Mouse (Mus musculus) stomach, embryonic 16.5 days (tissue): ENCODE measurements at regions not wholly inside any gene's neighbourhood (a gene's known extent, or its start where the extent isn't known, plus 50 kb on each side); places are given as distances from the start of the nearest gene placed in this dataset.

Experiments used
- ATAC-seq: fragments of 200-750 bp; cut with Nextera tagmentation; 2 replicates; pipeline ENCODE4 v1.8.0; 2017; ENCODE audit warnings: moderate number of reproducible peaks, moderate TSS enrichment; ENCODE audit not compliant: insufficient read depth, low FRiP score
- H3K27ac ChIP-seq: fragments of 300-500 bp; sonication (generic); 2 replicates; pipeline ENCODE4 v1.5.1; 2014; ENCODE audit warnings: low read length
- H3K27me3 ChIP-seq: fragments of 300-500 bp; sonication (generic); 2 replicates; pipeline ENCODE4 v1.6.1; 2014; ENCODE audit warnings: low read length, control low read depth, mixed read lengths; ENCODE audit not compliant: control insufficient read depth, insufficient read depth
- H3K36me3 ChIP-seq: fragments of 300-500 bp; sonication (generic); 2 replicates; pipeline ENCODE4 v1.6.1; 2014; ENCODE audit warnings: low read length; ENCODE audit not compliant: control insufficient read depth, insufficient read depth
- H3K4me1 ChIP-seq: fragments of 300-500 bp; sonication (generic); 2 replicates; pipeline ENCODE4 v1.6.1; 2014; ENCODE audit warnings: low read length, control low read depth, mixed read lengths; ENCODE audit not compliant: control insufficient read depth, insufficient read depth
- H3K4me2 ChIP-seq: fragments of 300-500 bp; sonication (generic); 2 replicates; pipeline ENCODE4 v1.6.1; 2014; ENCODE audit warnings: low read depth, low read length, mixed read lengths
- H3K4me3 ChIP-seq: fragments of 300-500 bp; sonication (generic); replicated peaks from 2 replicates; pipeline ENCODE4 v1.5.1; 2014; ENCODE audit warnings: mild to moderate bottlenecking, low read length
- H3K9ac ChIP-seq: fragments of 300-500 bp; sonication (generic); 2 replicates; pipeline ENCODE4 v1.6.1; 2014; ENCODE audit warnings: low read length
- H3K9me3 ChIP-seq: fragments of 300-500 bp; sonication (generic); replicated peaks from 2 replicates; pipeline ENCODE4 v1.6.1; 2016; ENCODE audit warnings: low read length, control low read depth; ENCODE audit not compliant: control insufficient read depth
- WGBS: fragments of 180-500 bp; shearing (Covaris S2); extraction: QIAGEN DNeasy Blood & Tissue Kit; methylation state at CpG from one replicate; pipeline ENCODE4 v1.1.7; 2014; 5-methylcytosine and 5-hydroxymethylcytosine counted together

DNA sequence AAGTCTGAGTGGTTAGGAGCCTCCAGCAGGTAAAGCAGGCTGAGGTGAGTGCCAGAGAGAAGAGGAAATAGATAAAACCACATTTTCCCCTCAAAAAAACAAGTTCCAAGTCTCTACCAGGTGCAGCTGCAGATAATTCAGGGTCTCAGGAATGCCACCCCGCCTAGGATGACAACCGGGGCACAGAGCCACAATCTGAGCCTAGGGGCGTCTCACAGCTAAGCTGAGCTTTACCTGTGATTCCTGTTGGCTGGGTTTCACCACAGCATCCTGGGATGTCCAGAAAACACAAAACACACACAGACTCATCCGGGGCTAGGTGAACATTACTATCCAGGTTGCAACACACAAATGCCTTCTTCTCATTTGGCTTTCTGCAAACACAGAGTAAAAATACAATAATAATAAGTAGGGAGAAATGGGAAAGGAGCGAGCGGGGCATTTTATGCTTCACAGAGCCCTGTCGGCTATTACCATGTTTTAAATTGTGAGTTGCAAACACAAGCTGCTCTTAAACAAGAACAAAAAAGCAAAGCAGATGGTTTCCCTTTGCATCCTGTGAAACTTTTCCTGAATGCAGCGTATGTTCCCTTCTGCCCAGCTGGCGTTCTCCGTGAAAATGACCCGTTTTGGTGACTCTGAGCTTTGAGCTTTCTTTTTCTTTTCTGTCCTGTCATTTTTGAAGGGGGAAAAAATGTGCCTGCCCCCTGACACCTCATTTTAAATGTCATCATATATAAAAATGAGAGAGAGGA lies 330.3 kb downstream of the Cbln4 start:
- Histone ChIP-seq H3K27me3 (no peaks in the 10 kb centered on the region), H3K9me3 (no peaks in the 10 kb centered on the region), H3K4me2 (no peak overlapping the region), H3K9ac (no peak overlapping the region), H3K4me1 (no peaks in the 10 kb centered on the region), H3K27ac (no peak overlapping the region), H3K36me3 (no peaks in the 10 kb centered on the region), H3K4me3 (no peak overlapping the region)
- 66% methylated on average over 11 of the region's 11 CpGs for WGBS
- no peak for ATAC-seq

DNA sequence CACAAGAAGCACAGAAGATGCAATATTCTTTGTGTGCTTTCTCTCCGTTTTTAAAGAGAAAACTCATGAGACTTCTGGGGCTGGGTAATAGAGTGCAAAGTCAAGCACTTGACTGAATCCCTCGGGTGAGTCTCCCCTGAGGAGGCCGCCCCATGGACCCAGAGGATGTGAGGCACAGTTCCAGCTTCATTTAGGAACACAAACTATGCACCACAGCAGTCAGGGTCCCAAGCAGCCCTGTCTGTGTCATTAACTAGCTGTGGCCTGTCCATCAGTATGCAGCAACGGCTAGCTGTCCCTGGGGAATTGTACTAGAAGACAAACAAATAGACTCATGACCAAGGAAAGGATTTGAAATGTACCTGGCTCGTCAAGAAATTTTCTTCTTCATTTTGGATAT lies 349.7 kb downstream of the Cbln4 start:
- WGBS, result 80% methylated on average over 5 of the region's 5 CpGs
- Histone ChIP-seq H3K4me1 (no peaks in the 10 kb centered on the region), H3K9ac (no peak overlapping the region), H3K27ac (no peak overlapping the region), H3K27me3 (no peaks in the 10 kb centered on the region), H3K36me3 (no peaks in the 10 kb centered on the region), H3K4me2 (no peak overlapping the region), H3K9me3 (no peaks in the 10 kb centered on the region), H3K4me3 (no peak overlapping the region)
- no peak for ATAC-seq

DNA sequence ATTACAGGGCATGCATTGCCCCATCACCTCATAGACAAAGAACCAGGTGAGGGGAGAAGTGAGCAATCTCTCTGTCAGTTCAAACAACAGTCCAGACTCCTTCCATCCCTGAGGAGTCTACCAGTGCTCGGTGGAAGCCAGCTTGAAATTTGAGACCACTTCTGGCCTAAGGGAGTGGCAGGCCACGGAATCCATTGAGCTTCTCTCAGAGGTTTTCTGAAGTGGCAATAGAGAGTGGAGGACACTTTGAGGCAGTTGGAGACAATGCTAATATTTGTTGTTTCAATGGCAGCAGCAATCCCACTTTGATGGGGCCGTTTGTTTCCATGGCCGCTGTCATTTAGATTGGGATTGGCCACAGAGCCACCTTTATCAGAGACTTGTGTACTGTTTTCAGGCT lies 352.5 kb downstream of the Cbln4 start:
- no peak overlapping the region for H3K9ac ChIP-seq
- ATAC-seq, result no peak
- no peaks in the 10 kb centered on the region for H3K4me1 ChIP-seq
- no peaks in the 10 kb centered on the region for H3K36me3 ChIP-seq
- H3K27me3 ChIP-seq, result no peaks in the 10 kb centered on the region
- H3K27ac ChIP-seq, result no peak overlapping the region
- H3K9me3 ChIP-seq, result no peaks in the 10 kb centered on the region
- H3K4me3 ChIP-seq, result no peak overlapping the region
- WGBS, result 29% methylated on average over 4 of the region's 4 CpGs
- H3K4me2 ChIP-seq, result no peak overlapping the region

DNA sequence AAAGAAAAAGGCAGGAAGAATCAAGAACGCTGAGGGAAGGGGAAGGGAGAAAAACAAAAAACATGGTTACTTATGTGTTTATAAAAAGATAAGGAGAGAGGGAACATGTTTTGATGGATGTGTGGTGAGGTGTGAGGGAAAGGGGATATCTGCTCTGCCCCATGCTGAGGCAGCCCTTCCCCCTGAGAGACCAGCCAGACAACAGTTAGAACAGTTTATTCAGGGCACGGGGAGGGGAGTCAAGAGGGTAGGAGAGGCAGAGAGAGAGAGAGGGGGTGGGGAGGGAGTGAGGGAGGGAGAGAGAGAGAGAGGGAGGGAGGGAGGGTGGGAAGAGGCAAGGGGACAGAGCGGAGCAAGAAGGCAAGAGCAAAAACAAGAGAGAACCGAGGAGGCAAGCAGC lies 354.2 kb downstream of the Cbln4 start:
- Histone ChIP-seq H3K4me2 (no peak overlapping the region), H3K36me3 (no peaks in the 10 kb centered on the region), H3K4me3 (no peak overlapping the region), H3K9me3 (no peaks in the 10 kb centered on the region), H3K4me1 (no peaks in the 10 kb centered on the region), H3K9ac (no peak overlapping the region), H3K27me3 (no peaks in the 10 kb centered on the region), H3K27ac (no peak overlapping the region)
- no peak for ATAC-seq
- WGBS, result 29% methylated on average over 4 of the region's 4 CpGs

DNA sequence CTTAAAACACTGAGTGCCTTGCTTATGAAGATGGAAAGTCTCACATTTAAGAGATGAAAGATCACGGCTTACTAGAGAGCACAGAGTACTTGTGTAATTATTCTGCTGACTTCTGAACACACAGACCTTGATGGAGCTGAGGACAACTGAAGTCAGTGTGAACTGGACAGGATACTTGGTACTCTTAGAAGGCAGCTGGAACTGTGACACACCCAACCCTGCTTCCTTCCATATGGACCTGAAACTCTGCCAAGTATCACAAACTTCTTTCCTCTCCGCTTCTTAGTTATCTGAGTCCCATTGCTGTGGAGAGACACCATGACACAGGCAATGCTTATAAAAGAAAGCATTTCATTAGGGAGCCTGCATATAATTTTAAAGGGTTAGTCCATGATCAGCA lies 365.3 kb downstream of the Cbln4 start:
- no peak for ATAC-seq
- WGBS, result 53% methylated on average over 2 of the region's 2 CpGs
- Histone ChIP-seq H3K9me3 (no peaks in the 10 kb centered on the region), H3K4me3 (no peak overlapping the region), H3K36me3 (no peaks in the 10 kb centered on the region), H3K27ac (no peak overlapping the region), H3K4me1 (0 out of 2 replicates have a peak, but pooled peaks cover 6% of the 10 kb centered on the region), H3K4me2 (no peak overlapping the region), H3K27me3 (no peaks in the 10 kb centered on the region), H3K9ac (no peak overlapping the region)

DNA sequence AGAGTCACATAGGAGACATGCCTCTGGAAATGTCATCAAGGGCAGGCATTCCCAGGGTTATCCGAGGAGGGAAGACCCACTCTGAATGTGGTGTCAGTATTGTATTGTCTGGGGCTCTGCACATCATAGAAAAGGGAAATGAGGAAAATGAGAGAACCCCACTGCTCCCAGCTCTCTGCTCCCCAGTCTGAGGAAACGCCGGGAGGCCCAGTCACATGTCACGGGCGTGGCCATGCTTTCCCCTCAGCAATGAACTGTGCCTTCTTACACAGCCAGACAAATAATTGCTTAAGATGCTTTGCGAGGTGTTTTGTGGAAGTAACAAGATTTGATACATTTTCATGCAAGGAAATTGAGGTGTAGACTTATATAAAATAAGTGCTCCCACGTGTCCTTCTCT lies 366.1 kb downstream of the Cbln4 start:
- no peak overlapping the region for H3K9ac ChIP-seq
- H3K4me3 ChIP-seq, result no peak overlapping the region
- no peak for ATAC-seq
- no peaks in the 10 kb centered on the region for H3K36me3 ChIP-seq
- WGBS, result 76% methylated on average over 7 of the region's 7 CpGs
- no peaks in the 10 kb centered on the region for H3K9me3 ChIP-seq
- no peak overlapping the region for H3K27ac ChIP-seq
- no peaks in the 10 kb centered on the region for H3K27me3 ChIP-seq
- H3K4me2 ChIP-seq, result no peak overlapping the region
- H3K4me1 ChIP-seq, result 0 out of 2 replicates have a peak, but pooled peaks cover 6% of the 10 kb centered on the region

DNA sequence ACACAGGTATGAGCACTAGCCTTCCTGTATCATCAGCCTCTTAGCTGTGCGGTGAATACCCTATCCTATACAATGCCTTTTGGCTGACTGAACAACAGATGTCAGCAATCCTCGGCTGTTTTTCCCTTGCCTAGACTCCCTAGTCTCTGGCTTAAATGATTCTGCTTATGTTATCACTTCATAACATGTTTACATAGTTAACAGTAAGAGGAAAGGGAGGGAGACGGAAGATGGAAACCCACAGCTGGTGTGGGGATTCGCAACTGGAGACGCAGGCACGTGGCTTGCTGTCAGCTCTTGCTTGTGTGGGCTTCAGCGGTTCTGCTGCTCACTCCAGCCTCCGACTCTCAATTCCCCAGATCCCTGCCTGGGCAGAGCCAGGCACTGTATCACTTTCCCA lies 367.2 kb downstream of the Cbln4 start:
- WGBS, result 31% methylated on average over 8 of the region's 8 CpGs
- H3K9ac ChIP-seq, result no peak overlapping the region
- no peak overlapping the region for H3K4me3 ChIP-seq
- no peaks in the 10 kb centered on the region for H3K27me3 ChIP-seq
- H3K4me1 ChIP-seq, result 0 out of 2 replicates have a peak, but pooled peaks cover 6% of the 10 kb centered on the region
- no peaks in the 10 kb centered on the region for H3K9me3 ChIP-seq
- peak; percentile 64 for ATAC-seq
- H3K4me2 ChIP-seq, result no peak overlapping the region
- no peak overlapping the region for H3K27ac ChIP-seq
- H3K36me3 ChIP-seq, result no peaks in the 10 kb centered on the region

DNA sequence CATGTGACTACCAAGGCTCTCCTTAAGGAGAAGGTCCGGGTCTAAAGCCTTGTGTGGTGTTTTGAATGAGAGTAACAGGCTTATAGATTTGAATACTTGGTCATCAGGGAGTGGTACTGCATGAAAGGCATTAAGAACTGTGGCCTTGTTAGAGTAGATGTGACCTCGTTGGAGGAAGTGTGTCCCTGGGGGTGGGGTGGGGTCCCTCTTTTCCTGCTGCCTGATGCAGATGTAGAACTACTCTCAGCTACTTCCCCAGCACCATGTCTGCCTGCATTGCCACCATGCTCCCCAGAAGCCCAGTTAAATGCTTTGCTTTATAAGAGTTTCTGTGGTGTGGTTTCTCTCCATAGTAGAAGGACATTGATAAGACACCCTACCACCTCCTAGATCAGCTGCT lies 367.9 kb downstream of the Cbln4 start:
- no peak for ATAC-seq
- Histone ChIP-seq H3K27me3 (no peaks in the 10 kb centered on the region), H3K4me3 (no peak overlapping the region), H3K9me3 (no peaks in the 10 kb centered on the region), H3K36me3 (no peaks in the 10 kb centered on the region), H3K27ac (no peak overlapping the region), H3K4me1 (0 out of 2 replicates have a peak, but pooled peaks cover 6% of the 10 kb centered on the region), H3K9ac (no peak overlapping the region), H3K4me2 (no peak overlapping the region)
- 69% methylated on average over 2 of the region's 2 CpGs for WGBS

DNA sequence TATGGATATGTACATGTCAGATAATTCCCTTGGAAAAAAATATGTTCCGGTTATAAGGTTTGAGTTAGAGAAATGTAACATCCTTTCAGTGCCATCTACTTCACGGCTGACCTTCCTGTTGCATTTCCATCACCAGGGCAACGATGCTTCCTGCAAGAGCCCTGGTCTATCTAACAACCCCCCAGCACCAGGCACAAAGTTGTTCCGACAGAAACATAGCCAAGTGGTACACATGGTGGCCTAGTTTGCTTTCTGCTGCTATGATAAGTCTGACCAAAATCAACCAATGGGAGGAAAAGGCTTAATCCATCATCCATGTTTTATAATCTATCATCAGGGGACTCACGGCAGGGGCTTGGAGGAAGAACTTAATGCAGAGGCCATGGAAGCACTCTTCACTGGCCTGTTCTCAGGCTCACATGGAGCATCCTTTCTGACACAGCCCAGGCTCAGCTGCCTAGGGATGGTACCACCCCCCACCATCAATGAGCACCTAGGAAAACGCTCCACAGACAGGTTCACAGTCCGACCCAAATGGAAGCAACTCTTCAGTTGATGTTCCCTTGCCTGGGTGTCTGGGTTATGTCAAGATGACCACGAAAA lies 372.2 kb downstream of the Cbln4 start:
- Histone ChIP-seq H3K27ac (no peak overlapping the region), H3K9me3 (no peaks in the 10 kb centered on the region), H3K4me2 (no peak overlapping the region), H3K27me3 (no peaks in the 10 kb centered on the region), H3K4me1 (0 out of 2 replicates have a peak, but pooled peaks cover under 1% of the 10 kb centered on the region), H3K9ac (no peak overlapping the region), H3K36me3 (no peaks in the 10 kb centered on the region), H3K4me3 (no peak overlapping the region)
- 73% methylated on average over 8 of the region's 8 CpGs for WGBS
- ATAC-seq, result no peak
